Mouse (Mus musculus) gonadal fat pad, adult 2 months (tissue): Measurements from ENCODE around the gene Gna11. TPM values are rescaled to one million over a fixed set of nuclear protein-coding genes. Genes with fewer than 3 reads are reported as not detected.

ENCODE experiments used
- DNase-seq: peaks from one replicate; pipeline ENCODE4 v3.0.0-alpha.2; 2012; ENCODE audit warnings: low read depth
- polyA plus RNA-seq: library from polyadenylated mRNA; depleted of rRNA; stranded (reverse); fragments of >200 nt; gene quantifications from 2 replicates; pipeline ENCODE4 v1.2.3, GENCODE M21; 2012

The Gna11 gene
- polyA plus RNA-seq, 1 experiment = 202 TPM

DNA sequence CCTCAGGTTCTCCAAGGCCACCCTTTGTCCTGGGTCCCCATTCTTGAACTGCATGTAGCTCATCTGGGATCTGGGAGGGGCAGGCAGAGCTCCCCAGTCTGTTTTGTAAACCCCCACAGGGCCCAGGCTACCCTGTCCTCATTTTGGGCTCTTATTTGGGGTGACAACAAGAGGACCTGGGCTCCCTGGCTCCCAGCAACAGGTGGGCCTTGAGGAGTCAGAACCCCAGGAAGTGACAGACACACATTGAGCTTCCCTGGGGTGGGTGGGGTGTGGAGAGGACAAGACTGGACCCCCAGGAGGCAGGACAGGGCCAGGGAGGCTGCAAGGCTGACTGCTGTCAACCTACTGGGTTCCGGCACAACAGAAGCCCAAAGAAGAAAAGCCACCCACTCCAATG lies 1.4 kb downstream of the Gna11 start:
- no peak for DNase-seq

DNA sequence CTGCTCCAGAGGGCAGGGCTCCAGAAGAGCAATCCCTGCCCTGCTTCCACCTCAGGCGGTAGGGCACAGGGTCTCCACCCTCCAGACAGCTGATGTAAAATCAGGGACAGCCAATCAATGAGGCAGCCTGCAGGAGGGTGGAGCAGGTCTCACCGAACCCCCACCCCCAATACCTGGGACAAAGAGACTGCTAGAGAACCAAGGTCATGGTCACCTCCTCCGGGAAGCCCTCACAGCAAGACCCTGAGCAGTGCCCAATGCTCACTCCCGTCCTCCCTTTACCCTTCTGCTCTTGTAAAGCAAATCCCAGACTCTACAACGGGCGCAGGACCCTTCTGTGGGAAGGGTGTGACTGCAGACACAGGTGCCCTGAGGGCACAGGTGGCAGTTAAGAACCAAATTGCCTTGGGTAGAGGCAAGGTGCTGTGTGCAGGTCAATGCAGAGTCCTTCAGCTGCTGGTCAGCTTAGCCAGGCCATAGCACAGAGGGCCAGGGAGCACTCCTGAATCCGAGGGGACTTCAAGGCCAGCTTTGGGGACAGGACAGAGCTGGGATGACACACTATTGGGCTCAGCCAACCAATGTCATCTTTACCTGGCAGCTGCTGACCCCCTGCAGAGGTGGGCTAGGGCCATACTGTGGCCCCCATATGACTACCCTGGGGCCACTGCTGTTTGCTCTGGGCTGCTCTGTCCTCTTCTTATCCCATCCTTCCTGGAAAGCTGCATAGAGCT lies 2.1 kb downstream of the Gna11 start:
- no peak for DNase-seq

- no peak for DNase-seq
These were observed 3.2 kb downstream of the Gna11 start for GRCm38 (mm10) chr10:81541803-81542202.

GRCm38 (mm10) chr10:81541363-81541762 lies 3.6 kb downstream of the Gna11 start:
- no peak for DNase-seq

DNA sequence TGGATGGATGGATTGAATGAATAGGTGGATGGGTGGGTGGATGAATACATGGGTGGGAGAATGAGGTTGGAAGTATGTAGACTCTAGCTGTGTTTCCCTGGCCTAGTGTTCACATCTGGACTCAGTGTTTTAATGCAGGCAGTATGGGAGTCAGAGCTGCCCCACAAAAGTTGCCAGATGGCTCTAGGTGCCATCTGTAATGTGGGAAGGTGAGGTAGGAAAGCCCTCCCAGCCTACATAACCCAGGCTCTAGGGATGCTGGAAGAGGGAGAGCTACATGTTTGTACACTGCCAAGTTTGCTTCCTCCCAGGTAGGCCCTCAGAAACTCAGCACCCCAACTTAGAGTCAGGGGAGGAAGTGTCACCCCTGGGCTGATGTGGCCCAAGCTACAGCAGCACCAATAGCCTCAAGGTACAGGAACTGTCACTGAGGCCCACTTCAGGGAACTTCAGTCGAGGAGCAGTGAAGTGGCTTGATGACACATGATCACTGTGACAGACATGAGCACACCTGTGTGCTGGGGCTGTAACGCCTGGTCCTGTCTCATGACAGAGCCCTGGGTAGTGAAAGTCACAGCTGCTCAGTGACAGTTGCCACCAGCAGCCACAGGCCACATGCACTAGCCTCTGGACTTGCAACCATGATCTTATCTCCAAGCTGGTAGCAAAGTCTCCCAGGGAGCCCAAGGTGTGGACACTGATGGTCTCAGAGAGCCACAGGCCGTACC lies 6.5 kb downstream of the Gna11 start:
- DNase-seq = no peak

DNA sequence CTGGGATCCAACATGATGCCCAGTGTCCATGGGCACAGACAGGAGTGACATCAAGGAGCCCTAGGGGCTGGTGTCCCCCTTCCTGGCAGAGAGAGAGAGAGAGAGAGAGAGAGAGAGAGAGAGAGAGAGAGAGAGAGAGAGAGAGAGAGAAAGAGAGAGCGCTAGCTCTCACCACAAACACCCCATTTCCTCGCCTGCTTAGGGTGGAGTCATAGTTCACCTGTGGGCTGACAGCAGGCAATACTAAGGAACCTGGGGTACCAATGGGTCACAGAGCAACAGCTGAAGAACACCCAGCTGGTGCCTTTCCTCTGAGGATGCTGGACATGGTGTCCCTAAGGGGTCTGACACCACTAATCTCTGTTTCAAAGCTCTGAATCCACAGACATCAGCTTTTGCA lies 7.6 kb downstream of the Gna11 start:
- DNase-seq = no peak

GRCm38 (mm10) chr10:81536734-81537133 lies 8.3 kb downstream of the Gna11 start:
- no peak for DNase-seq

DNA sequence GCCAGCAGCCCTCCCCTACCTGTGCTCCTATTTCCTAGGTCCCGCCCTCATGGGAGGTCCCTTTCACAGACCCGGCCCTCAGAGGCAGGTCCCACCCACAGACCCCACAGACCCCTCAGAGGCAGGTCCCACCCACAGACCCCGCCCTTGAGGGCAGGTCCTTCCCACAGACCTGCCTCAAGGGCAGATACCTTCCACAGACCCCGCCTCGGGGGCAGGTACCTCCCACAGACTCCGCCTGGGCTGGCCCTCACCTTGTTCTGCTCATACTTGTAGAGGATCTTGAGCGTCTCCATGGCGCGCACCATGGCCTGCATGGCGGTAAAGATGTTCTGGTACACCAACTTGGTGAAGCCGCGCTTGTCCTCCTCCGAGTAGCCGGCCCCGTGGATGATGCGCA lies 10.2 kb downstream of the Gna11 start:
- no peak for DNase-seq

DNA sequence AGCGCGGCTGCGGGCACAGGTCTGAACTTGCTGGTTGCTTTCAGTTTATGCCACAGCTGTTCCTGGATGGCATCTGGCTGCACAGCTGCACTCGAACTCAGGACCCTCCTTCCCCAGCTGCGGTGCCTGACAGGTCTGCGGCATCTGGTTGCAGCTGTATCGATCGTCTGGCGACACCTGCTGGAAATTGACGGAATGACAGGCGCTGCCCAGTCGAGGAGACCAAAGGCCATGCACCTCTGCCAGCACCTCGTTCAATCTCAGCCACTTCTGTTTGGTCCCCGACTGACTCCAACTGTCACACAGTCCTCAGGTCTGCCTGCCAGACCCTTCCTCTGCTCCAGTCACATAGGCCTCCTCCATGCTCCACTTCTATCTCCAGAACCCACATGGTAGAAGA lies 18.2 kb downstream of the Gna11 start:
- DNase-seq = no peak

DNA sequence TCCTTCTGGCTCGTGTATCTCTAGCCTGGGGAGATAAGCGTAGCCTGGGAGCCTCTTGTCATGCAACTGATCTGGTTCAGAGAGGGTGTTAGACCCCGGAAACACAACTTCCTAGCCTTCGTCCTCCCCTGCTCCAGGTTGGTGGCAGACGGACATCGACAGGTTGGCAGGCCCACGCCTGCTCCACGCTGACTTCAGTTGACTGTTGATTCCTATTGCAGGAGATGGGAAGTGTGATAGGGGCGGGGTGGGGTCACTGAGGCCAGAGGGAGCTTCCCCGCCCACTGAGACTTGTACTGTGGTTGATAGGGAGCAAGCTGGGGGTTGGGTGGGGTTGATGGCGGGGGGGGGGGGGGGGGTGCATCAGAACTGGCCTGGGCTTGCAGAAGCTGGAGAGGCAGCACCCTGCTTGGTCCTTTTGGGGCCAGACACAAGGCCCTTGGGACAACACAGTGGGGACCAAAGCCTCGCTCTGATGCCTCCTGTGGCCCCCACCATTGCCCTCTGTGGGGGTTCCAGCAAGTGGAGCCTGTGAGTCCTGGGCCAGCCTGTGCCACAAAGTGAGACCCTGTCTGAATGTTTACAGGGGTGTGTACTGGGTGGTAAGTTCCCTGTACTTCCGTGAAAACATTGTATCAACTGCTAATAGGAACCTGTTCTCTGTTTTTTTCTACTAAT lies 19.8 kb downstream of the Gna11 start:
- DNase-seq = no peak

GRCm38 (mm10) chr10:81524051-81524605 lies 20.9 kb downstream of the Gna11 start, which contains the start of gene Gna15:
Gene Gna15, minus strand, starts transcription at chr10:81524225.
- DNase-seq = no peak

GRCm38 (mm10) chr10:81523570-81523969 lies 21.4 kb downstream of the Gna11 start:
- no peak for DNase-seq

DNA sequence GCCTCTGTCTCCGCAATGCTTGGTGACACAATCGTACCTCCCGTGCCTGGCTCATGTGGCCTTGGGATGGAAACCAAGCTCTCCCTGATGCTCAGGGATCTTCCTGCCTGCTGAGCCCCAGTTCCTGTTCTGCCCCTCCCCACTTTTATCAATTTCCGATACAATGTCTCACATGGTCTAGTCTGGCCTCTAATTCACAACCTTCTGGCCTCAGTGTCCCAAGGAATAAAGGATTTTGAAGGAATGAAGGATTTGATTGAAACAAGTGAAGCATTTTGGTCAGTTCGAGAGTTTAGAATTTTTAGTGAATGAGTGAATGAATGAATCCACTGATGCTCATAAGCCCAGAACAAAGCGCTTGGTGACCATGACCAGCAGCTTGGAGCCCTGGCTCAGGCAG lies 21.8 kb downstream of the Gna11 start:
- no peak for DNase-seq

DNA sequence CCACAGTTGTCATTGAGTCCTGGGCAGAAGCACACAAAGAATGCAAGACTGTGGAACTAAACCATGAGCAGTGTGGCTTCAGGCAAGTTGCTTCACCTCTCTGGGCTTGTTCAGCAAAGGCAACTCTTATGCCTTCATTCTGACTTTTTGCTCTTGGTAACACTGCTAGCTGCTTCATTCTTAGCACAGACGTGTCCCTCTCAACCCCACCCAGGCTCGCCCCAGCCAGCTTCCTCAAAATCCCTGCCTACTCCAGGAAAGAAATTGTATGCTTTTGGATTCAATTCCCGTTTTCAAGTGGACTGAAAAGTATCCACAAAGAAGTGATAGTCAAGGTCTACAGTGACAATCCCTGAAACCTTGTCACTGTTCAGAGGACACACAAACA lies 25.0 kb downstream of the Gna11 start:
- DNase-seq = no peak

DNA sequence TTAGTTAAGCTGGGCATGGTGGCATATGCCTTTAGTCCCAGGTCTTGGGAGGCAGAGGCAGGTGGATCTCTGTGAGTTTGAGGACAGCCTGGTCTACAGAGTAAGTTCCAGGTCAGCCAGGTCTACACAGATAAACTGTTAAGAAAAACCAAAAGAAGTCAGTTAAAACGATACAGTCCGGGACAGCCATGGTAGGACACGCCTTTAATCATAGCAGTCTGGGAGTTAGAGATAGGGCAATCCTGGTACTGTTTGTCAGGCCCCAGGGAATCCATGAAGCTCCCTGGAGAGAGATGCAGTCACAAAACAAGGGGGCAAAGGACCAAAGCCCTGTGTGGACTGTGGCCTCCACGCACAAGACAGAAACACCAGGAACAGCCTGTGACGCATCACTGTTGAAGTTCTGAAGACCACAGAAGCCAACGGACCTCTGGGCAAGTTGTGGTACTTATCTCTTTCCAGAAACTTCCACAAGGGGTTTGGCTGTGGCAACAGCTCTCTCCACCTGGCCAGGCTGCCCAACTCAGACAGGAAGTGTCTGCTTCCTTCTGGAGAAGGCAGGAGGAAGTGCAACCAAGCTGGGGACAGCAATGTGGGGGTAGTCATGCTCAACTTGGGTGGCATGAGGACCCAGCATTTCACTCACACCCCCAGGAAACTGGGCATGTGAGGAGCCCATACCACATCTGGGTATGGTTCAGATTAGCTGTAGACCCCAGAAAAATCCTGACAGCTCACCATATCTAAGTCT lies 25.6 kb downstream of the Gna11 start:
- DNase-seq = no peak

DNA sequence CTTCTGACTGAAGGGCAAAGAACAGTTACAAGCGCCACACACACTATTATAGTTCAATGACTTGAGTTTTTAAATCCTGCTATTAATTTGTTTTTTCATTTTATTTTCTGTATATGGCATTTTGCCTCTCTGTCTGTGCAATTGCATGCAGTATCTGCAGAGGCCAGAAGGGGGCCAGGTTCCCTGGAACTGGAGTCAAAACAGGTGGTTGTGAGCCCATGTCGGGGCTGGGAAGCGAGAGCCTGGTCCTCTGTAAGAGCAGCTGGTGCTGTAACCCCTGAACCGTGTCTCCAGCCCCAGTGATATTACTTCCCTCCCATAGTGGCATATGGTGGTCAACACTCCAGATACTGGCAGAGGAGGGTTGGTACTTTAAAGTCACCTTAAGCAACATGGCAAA lies 26.4 kb downstream of the Gna11 start:
- DNase-seq = no peak

- DNase-seq = no peak
These were observed 27.8 kb downstream of the Gna11 start for GRCm38 (mm10) chr10:81517227-81517626.

DNA sequence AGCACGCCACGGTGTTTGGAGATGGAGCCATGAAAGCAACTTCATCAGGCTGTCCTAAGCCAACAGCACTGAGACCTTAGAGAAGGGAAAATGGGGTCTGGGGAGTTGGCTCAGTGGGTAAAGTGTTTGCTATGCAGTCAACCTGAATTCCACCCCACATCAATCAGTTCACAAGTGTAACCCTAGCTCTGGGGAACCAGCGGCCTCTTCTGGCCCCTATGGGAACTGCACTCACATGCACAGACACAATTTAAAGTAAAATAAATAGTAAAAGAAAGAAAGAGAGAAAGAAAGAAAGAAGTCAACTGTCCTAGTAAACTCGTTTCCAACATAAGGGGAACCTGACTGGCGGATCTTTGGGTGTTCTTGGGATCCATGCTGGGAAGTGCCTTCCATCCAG lies 31.2 kb downstream of the Gna11 start:
- no peak for DNase-seq

- no peak for DNase-seq
These were observed 34.7 kb downstream of the Gna11 start for GRCm38 (mm10) chr10:81510246-81510810.

DNA sequence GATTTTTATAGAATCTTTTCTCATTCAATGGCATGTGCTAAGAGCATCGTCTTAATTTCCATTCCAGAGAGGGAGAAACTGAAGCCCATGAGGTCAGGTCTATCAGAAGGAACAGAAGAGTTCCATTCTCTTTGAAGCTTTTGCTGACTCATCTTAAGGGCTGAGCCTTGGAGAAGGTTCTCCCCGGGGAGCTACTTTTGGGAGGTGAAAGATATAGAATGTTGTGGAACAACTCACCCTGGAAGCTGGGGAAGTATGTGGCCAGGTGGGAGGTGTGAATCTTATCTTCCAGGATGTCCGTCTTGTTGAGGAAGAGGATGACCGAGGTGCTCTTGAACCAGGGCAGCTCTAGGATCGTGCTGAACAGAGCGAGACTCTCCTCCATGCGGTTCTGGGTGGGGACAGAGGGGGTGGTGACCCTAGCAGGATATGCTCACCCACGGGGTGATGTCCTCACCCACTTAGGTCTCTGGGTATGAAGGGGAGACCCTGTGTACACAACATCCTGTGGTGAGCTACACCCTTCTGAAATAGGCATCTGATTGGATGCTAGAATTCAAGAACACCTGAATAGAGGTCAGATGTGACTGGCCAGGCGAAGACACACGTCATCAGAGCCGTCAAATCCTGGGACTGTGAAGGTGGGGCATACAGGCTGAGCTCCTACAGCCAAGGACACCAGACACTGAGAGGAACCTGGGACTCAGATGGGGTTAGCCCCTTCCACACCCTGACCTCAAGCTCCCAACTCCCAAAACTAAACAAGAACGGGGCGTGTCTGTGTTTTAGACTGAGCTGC lies 37.1 kb downstream of the Gna11 start:
- DNase-seq = no peak

- DNase-seq = no peak
These were observed 37.9 kb downstream of the Gna11 start for GRCm38 (mm10) chr10:81507095-81507494.
